Mouse (Mus musculus): ENCODE measurements around the gene Vwce. TPM values are rescaled to one million over a fixed set of nuclear protein-coding genes. Genes with fewer than 3 reads are reported as not detected.

Vwce gene
- polyA plus RNA-seq, 1 experiment from 2014 or later = 0.33 TPM

GRCm38 (mm10) chr19:10604534-10604933 is 29.5 kb upstream of the Vwce start:
- Histone ChIP-seq H3K9ac (replicated peaks) (peak overlapping the region; percentile 81), H3K4me3 (peak overlapping the region; percentile 96), H3K9me3 (no peaks in the 10 kb centered on the region), H3K4me2 (replicated peaks) (peak overlapping the region; percentile 86), H3K27me3 (no peaks in the 10 kb centered on the region), H3K36me3 (peaks cover 26% of the 10 kb centered on the region), H3K27ac (replicated peaks) (peak overlapping the region; percentile 90), H3K4me1 (peaks cover 33% of the 10 kb centered on the region)
- 72% methylated on average over 3 of the region's 3 CpGs for WGBS
- ATAC-seq (ENCODE audit: low FRiP score, low read depth) = no peak

- WGBS = under 1% methylated on average over 49 of the region's 49 CpGs
- Histone ChIP-seq H3K4me3 (peak within 1 kb of the TSS; percentile 96), H3K27ac (replicated peaks) (peak within 1 kb of the TSS; percentile 90), H3K9me3 (no peaks in the 10 kb centered on the region), H3K9ac (replicated peaks) (peak within 1 kb of the TSS; percentile 94), H3K36me3 (peaks cover 31% of the 10 kb centered on the region), H3K27me3 (no peaks in the 10 kb centered on the region), H3K4me2 (replicated peaks) (peak within 1 kb of the TSS; percentile 86), H3K4me1 (peaks cover 33% of the 10 kb centered on the region)
- ATAC-seq (ENCODE audit: low FRiP score, low read depth) = peak; percentile 97
Observed at GRCm38 (mm10) chr19:10605293-10605900, 28.6 kb upstream of the Vwce start, which contains the start of the genes Ddb1 and Tkfc. Ddb1 (plus strand) TSS chr19:10605327. Tkfc (minus strand) TSS chr19:10605654.

DNA sequence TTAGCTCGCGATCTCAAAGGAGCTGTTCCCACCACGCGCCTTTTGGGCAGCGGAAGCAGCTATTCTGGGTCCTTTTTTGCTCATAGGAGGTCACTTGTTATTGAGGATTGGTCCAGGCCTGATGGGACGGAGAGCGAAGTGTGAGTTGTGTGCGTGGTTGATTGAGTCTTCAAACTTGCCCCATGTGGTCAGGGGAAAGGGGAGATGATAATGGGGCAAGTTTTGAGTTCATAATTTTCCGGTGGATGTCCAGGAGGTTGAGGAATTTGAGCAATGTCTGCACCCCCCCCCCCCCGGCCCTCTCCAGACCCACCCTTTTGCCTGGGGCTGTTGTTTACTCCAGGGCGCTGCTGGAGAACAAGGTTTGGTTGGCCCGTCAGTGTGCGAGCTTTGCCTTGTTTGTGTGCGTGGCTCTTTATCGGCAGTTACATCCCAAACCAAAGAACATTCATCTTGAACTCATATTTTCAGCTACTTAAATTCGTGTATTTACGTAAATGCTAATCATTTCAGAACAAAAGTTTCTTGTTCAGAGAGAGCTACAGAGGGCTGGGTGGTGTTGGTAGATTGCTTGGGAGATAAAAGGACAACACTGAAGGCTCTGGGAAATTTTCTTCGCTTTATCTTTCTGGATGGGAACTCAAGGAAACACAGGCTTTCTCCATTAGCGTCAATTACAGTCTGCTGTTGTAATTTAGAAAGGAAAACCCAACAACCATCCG is 28.0 kb upstream of the Vwce start:
- Histone ChIP-seq H3K4me1 (peaks cover 33% of the 10 kb centered on the region), H3K9ac (replicated peaks) (peak overlapping the region; percentile 94), H3K4me3 (peak overlapping the region; percentile 96), H3K4me2 (replicated peaks) (peak overlapping the region; percentile 86), H3K36me3 (peaks cover 38% of the 10 kb centered on the region), H3K9me3 (no peaks in the 10 kb centered on the region), H3K27me3 (no peaks in the 10 kb centered on the region), H3K27ac (replicated peaks) (peak overlapping the region; percentile 90)
- no peak for ATAC-seq (ENCODE audit: low FRiP score, low read depth)
- 6% methylated on average over 20 of the region's 20 CpGs for whole genome bisulfite sequencing

- Histone ChIP-seq H3K4me1 (peaks cover 24% of the 10 kb centered on the region), H3K27me3 (no peaks in the 10 kb centered on the region), H3K36me3 (peaks cover 64% of the 10 kb centered on the region), H3K9ac (replicated peaks) (no peak overlapping the region), H3K9me3 (no peaks in the 10 kb centered on the region), H3K4me2 (replicated peaks) (no peak overlapping the region), H3K4me3 (no peak overlapping the region), H3K27ac (replicated peaks) (no peak overlapping the region)
- 93% methylated on average over 5 of the region's 5 CpGs for WGBS
- no peak for ATAC-seq (ENCODE audit: low FRiP score, low read depth)
Observed at GRCm38 (mm10) chr19:10608573-10609240, 25.3 kb upstream of the Vwce start.

- Histone ChIP-seq H3K36me3 (peaks cover 21% of the 10 kb centered on the region), H3K9me3 (no peaks in the 10 kb centered on the region), H3K27ac (replicated peaks) (no peak overlapping the region), H3K4me3 (peak overlapping the region; percentile 42), H3K4me2 (replicated peaks) (peak overlapping the region; percentile 66), H3K27me3 (peaks cover 21% of the 10 kb centered on the region), H3K4me1 (peaks cover 14% of the 10 kb centered on the region), H3K9ac (replicated peaks) (peak overlapping the region; percentile 43)
- 6% methylated on average over 21 of the region's 21 CpGs for WGBS
- peak; percentile 79 for ATAC-seq (ENCODE audit: low FRiP score, low read depth)
Observed at GRCm38 (mm10) chr19:10634872-10635318, 882 bp downstream of the Vwce start.

GRCm38 (mm10) chr19:10637840-10638239 is 3.8 kb downstream of the Vwce start:
- H3K36me3 ChIP-seq = no peaks in the 10 kb centered on the region
- ATAC-seq (ENCODE audit: low FRiP score, low read depth) = no peak
- peaks cover 14% of the 10 kb centered on the region for H3K4me1 ChIP-seq
- no peak overlapping the region for H3K9ac ChIP-seq (replicated peaks)
- 72% methylated on average over 7 of the region's 7 CpGs for WGBS
- H3K4me2 ChIP-seq (replicated peaks) = no peak overlapping the region
- H3K27me3 ChIP-seq = peaks cover 21% of the 10 kb centered on the region
- no peak overlapping the region for H3K27ac ChIP-seq (replicated peaks)
- no peak overlapping the region for H3K4me3 ChIP-seq
- H3K9me3 ChIP-seq = no peaks in the 10 kb centered on the region

- ATAC-seq (ENCODE audit: low FRiP score, low read depth) = no peak
- WGBS = 28% methylated on average over 5 of the region's 5 CpGs
Observed at GRCm38 (mm10) chr19:10640080-10640479, 6.1 kb downstream of the Vwce start.

GRCm38 (mm10) chr19:10640589-10641378 is 6.8 kb downstream of the Vwce start:
- Histone ChIP-seq H3K36me3 (no peaks in the 10 kb centered on the region), H3K9me3 (no peaks in the 10 kb centered on the region), H3K27ac (replicated peaks) (no peak overlapping the region), H3K27me3 (peaks cover 3% of the 10 kb centered on the region), H3K4me2 (replicated peaks) (no peak overlapping the region), H3K4me1 (no peaks in the 10 kb centered on the region), H3K4me3 (no peak overlapping the region), H3K9ac (replicated peaks) (no peak overlapping the region)
- ATAC-seq (ENCODE audit: low FRiP score, low read depth) = no peak
- 51% methylated on average over 13 of the region's 13 CpGs for WGBS

More at GRCm38 (mm10) chr19:10640080-10640479, 6.1 kb downstream of the Vwce start:
- peaks cover 9% of the 10 kb centered on the region for H3K27me3 ChIP-seq
- H3K36me3 ChIP-seq = no peaks in the 10 kb centered on the region
- no peaks in the 10 kb centered on the region for H3K9me3 ChIP-seq
- H3K4me2 ChIP-seq (replicated peaks) = no peak overlapping the region
- no peak overlapping the region for H3K27ac ChIP-seq (replicated peaks)
- H3K4me3 ChIP-seq = no peak overlapping the region
- H3K9ac ChIP-seq (replicated peaks) = no peak overlapping the region
- H3K4me1 ChIP-seq = peaks cover 3% of the 10 kb centered on the region

GRCm38 (mm10) chr19:10645616-10646015 is 11.6 kb downstream of the Vwce start:
- ATAC-seq (ENCODE audit: low FRiP score, low read depth) = no peak
- H3K9me3 ChIP-seq = no peaks in the 10 kb centered on the region
- no peak overlapping the region for H3K27ac ChIP-seq (replicated peaks)
- WGBS = 87% methylated on average over 2 of the region's 2 CpGs
- H3K4me2 ChIP-seq (replicated peaks) = no peak overlapping the region
- no peak overlapping the region for H3K9ac ChIP-seq (replicated peaks)
- H3K36me3 ChIP-seq = no peaks in the 10 kb centered on the region
- H3K4me3 ChIP-seq = no peak overlapping the region
- H3K27me3 ChIP-seq = no peaks in the 10 kb centered on the region
- no peaks in the 10 kb centered on the region for H3K4me1 ChIP-seq

DNA sequence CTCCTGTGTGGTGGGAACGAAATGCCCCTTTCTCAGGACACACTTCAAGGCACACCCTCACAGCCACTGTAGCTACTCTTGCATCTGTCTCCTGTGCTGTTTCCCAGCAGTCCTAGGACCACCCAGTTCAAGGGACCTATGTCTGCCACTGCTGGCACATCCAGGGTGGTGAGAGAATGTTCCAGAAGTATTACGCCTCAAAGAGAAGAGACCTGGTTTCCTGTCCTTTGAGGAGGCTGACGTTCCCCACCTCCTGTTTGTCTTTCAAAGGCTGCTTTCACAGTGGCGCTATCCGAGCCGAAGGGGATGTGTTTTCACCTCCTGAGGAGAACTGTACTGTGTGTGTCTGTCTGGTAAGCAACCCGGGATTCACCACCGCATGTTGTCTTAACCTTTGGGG is 14.1 kb downstream of the Vwce start:
- Histone ChIP-seq H3K36me3 (no peaks in the 10 kb centered on the region), H3K9ac (replicated peaks) (no peak overlapping the region), H3K27me3 (no peaks in the 10 kb centered on the region), H3K4me1 (no peaks in the 10 kb centered on the region), H3K27ac (replicated peaks) (no peak overlapping the region), H3K4me3 (no peak overlapping the region), H3K4me2 (replicated peaks) (no peak overlapping the region), H3K9me3 (no peaks in the 10 kb centered on the region)
- ATAC-seq (ENCODE audit: low FRiP score, low read depth) = no peak
- 74% methylated on average over 8 of the region's 8 CpGs for WGBS

GRCm38 (mm10) chr19:10656058-10656457 is 22.0 kb downstream of the Vwce start:
- no peaks in the 10 kb centered on the region for H3K4me1 ChIP-seq
- no peaks in the 10 kb centered on the region for H3K9me3 ChIP-seq
- H3K27me3 ChIP-seq = no peaks in the 10 kb centered on the region
- H3K4me2 ChIP-seq (replicated peaks) = no peak overlapping the region
- H3K4me3 ChIP-seq = no peak overlapping the region
- no peak overlapping the region for H3K9ac ChIP-seq (replicated peaks)
- H3K27ac ChIP-seq (replicated peaks) = no peak overlapping the region
- ATAC-seq (ENCODE audit: low FRiP score, low read depth) = no peak
- WGBS = 63% methylated on average over 3 of the region's 3 CpGs
- H3K36me3 ChIP-seq = no peaks in the 10 kb centered on the region

Data from midbrain, embryonic 12.5 days (tissue).